Mouse (Mus musculus) kidney, postnatal 10 days (tissue): Measurements from ENCODE around the gene Cd300ld.
"Not testable (repeated sequence)": the region's sequence is repeated elsewhere in the genome, so short reads cannot be mapped to it uniquely, and the experiment has no call there.

ENCODE experiments used
- DNase-seq: peaks from one replicate; pipeline ENCODE4 v3.0.0; 2021; ENCODE audit warnings: mixed read lengths

Cd300ld gene

GRCm38 (mm10) chr11:114989793-114990192, at the start of gene Cd300ld:
TSS of gene Cd300ld (minus strand) at chr11:114989922.
- DNase-seq, result no peak

- DNase-seq, result not testable (repeated sequence)
Observed at GRCm38 (mm10) chr11:115037669-115038068, 47.9 kb upstream of the Cd300ld start, which contains the start of gene Cd300ld5. TSS of gene Cd300ld5 (minus strand) at chr11:115037769.

GRCm38 (mm10) chr11:115026912-115027311, 37.2 kb upstream of the Cd300ld start, which contains the start of gene Cd300ld4:
TSS of gene Cd300ld4 (minus strand) at chr11:115027012.
- DNase-seq, result not testable (repeated sequence)

- not testable (repeated sequence) for DNase-seq
Observed at GRCm38 (mm10) chr11:115016093-115016492, 26.4 kb upstream of the Cd300ld start, which contains the start of gene Cd300ld2. TSS of gene Cd300ld2 (minus strand) at chr11:115016193.

DNA sequence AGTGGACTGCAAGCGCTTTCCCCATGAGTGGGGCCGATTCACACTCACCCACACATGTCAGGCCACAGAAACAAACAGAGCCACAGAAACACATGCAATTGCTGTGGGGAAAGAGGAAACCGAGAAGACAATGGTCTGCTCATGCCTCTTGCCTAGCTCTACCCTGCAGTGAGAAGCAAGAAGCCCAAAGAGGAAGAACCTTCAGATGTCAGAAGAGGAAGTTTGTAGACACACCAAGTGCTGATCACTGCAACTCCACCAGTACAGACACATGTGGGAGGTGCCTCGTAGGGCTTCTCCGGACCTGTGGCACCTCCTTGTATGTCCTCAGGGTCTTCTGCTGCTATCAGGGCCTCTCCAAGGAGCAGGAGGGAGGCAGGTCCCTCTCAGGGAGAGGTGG, 14.3 kb upstream of the Cd300ld start:
- DNase-seq, result no peak

GRCm38 (mm10) chr11:115001474-115002040, 11.8 kb upstream of the Cd300ld start, which contains the start of gene Cd300c2:
TSS of gene Cd300c2 (minus strand) at chr11:115001880.
- DNase-seq, result no peak

DNA sequence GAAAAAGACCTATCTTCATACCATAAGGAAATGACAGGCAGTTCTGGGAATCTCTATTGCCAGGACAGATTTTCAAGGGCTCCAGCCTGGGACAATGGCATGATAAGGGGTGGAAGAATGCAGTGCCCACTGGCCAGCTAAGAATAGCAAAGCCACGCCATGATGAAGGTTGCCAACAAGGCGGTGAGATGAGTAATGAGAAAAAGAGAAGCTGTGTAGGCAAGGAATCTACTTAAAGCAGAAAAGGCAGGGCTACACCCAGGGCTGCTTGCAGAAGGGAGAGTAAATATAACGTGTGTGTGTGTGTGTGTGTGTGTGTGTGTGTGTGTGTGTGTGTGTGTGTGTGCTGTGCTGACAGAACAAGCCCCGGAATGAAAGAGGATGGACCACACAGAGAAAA, 7.9 kb downstream of the Cd300ld start:
- no peak for DNase-seq

DNA sequence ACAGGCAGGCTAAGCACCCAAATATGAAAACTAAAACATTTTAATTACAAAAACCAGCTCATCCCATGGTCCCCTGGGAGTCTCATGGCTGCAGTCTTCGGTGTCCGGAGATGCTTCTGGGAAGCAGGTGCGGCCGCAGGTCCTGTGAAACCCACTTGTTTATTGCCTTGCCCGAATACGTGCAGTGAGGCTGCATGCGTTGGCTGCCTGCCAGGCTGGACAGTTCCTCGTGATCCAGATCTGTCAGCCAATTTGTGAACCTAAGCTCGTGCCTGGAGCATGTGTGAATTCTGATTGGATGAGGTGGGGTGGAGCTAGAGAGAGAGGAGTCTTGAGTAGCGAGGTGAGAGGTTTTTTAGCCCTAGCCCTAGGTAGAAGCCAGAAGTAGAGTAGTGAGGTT, 17.0 kb downstream of the Cd300ld start:
- no peak for DNase-seq

GRCm38 (mm10) chr11:114968752-114969207, 20.9 kb downstream of the Cd300ld start, which contains the start of gene Cd300c:
TSS of gene Cd300c (minus strand) at chr11:114969157.
- no peak for DNase-seq

DNA sequence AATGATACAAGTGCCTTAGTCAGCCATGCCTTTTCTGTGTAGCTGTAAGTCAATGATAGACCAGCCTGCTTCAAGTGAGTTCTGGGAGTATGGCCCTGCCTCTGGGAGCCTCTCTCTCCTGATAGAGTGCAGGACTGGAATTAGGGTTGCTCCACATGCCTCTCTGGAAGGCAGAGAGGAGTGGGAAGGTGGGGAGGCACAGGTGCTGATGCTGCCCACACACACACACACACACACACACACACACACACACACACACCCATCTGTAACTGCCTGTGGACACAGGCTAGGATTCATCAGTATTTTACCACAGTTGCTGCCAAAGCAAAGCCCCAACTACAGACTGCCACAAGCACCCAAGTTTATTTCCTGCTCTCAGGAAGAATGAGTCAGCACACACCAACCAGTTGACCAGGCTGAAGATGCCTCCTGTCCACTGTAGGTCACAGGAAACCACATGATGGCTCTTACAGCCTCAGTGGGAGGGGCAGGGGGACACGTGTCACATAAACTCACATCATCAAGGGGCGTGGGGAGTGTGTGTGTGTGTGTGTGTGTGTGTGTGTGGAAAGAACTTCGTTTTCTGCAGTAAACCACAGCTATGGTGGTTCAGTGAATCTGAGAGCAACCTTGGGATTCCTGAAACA, 24.4 kb downstream of the Cd300ld start:
- no peak for DNase-seq

DNA sequence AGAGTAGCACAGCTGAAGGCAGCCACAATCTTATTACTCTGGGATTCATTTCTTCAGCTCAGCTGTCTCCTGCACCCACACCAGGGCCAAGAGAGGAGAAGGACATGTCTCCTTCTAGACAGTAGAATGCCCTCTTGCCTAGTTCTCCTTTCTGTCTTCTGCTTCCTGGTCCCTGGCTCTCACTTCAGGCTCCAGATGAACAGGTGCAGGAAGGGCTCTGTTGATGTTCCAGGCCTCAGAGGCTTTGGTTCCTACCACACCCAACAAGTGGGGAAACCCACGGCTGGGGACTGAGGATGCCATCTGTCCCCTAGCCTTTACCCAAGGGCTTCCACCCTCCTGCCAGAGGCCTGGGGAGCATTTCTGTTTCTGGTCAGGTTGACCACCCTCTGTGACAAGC, 29.4 kb downstream of the Cd300ld start:
- DNase-seq, result no peak

- DNase-seq, result no peak
Observed at GRCm38 (mm10) chr11:114934144-114934543, 55.6 kb downstream of the Cd300ld start, which contains the start of gene Cd300lb. TSS of gene Cd300lb (minus strand) at chr11:114934386.

GRCm38 (mm10) chr11:114933591-114933990, 56.1 kb downstream of the Cd300ld start:
- DNase-seq, result no peak
